Mouse (Mus musculus): ENCODE measurements around the gene Mpp6.

GRCm38 (mm10) chr6:50225232-50225631 lies 115.2 kb downstream of the Mpp6 start:
- TF ChIP-seq GATA1 (IDR thresholded peaks at IDR 0.05; ENCODE audit: borderline replicate concordance, low read length) (no peak), FLI1 (IDR thresholded peaks at IDR 0.05; ENCODE audit: low read length) (no peak)

Measured in megakaryocyte, embryonic 14.5 days (primary cell).